Mouse (Mus musculus) urinary bladder, postnatal 25 days (tissue): Measurements from ENCODE around the gene Pih1d3.
A peak's percentile ranks its signal among the peaks of the same experiment; 100 is the strongest.

Experiments used
- DNase-seq: peaks from one replicate; pipeline ENCODE4 v3.0.0; 2022; ENCODE audit warnings: low spot score

Pih1d3 gene

GRCm38 (mm10) chr1:31222564-31222963, at the start of gene Pih1d3, which contains the start of gene 4931428L18Rik:
Gene Pih1d3, plus strand, starts transcription at chr1:31222838.
Gene 4931428L18Rik, minus strand, starts transcription at chr1:31222684.
- DNase-seq: no peak

GRCm38 (mm10) chr1:31175401-31175800, 47.2 kb upstream of the Pih1d3 start:
- DNase-seq: no peak

GRCm38 (mm10) chr1:31176101-31176500, 46.5 kb upstream of the Pih1d3 start, which contains the start of gene Lgsn:
Gene Lgsn, plus strand, starts transcription at chr1:31176401.
- DNase-seq: no peak

GRCm38 (mm10) chr1:31178264-31178663, 44.4 kb upstream of the Pih1d3 start:
- no peak for DNase-seq

- DNase-seq: no peak
These were observed 32.3 kb upstream of the Pih1d3 start for GRCm38 (mm10) chr1:31190237-31190866.

- no peak for DNase-seq
These were observed 27.0 kb upstream of the Pih1d3 start for GRCm38 (mm10) chr1:31195633-31196032.

- DNase-seq: no peak
These were observed 25.7 kb upstream of the Pih1d3 start for GRCm38 (mm10) chr1:31196959-31197358.

- no peak for DNase-seq
These were observed 18.9 kb upstream of the Pih1d3 start for GRCm38 (mm10) chr1:31203771-31204170.

GRCm38 (mm10) chr1:31205346-31205745, 17.3 kb upstream of the Pih1d3 start:
- no peak for DNase-seq

- no peak for DNase-seq
These were observed 16.9 kb upstream of the Pih1d3 start for GRCm38 (mm10) chr1:31205770-31206169.

GRCm38 (mm10) chr1:31210144-31210543, 12.5 kb upstream of the Pih1d3 start:
- DNase-seq: peak; percentile 38

GRCm38 (mm10) chr1:31214831-31215230, 7.8 kb upstream of the Pih1d3 start:
- no peak for DNase-seq

- no peak for DNase-seq
These were observed 1.9 kb upstream of the Pih1d3 start for GRCm38 (mm10) chr1:31220599-31221250.

GRCm38 (mm10) chr1:31233319-31234036, 10.8 kb downstream of the Pih1d3 start:
- DNase-seq: no peak

GRCm38 (mm10) chr1:31260218-31260923, 37.7 kb downstream of the Pih1d3 start:
- no peak for DNase-seq
